Mouse (Mus musculus) B cell, adult 67 days (primary cell): ENCODE data around the gene Dnajc11. TPM values are rescaled to one million over a fixed set of nuclear protein-coding genes. Genes with fewer than 3 reads are reported as not detected.

Source experiments
- total RNA-seq, 2 experiments: library from RNA; stranded (reverse); gene quantifications; 4 replicates each; pipeline ENCODE4 v1.2.4; 2023

Gene Dnajc11
- 10 to 100 TPM; 68.8 to 88.4 TPM for total RNA-seq

GRCm38 (mm10) chr4:151933505-151934214 is at the start of gene Dnajc11:
TSS of gene Dnajc11 (plus strand) at chr4:151933691.

GRCm38 (mm10) chr4:151988342-151989109 is 55.0 kb downstream of the Dnajc11 start, which contains the start of gene Thap3:
TSS of gene Thap3 (minus strand) at chr4:151988997.

GRCm38 (mm10) chr4:151996173-151996950 is 62.9 kb downstream of the Dnajc11 start, which contains the start of gene Phf13:
TSS of gene Phf13 (minus strand) at chr4:151996258.

GRCm38 (mm10) chr4:152008622-152009075 is 75.2 kb downstream of the Dnajc11 start, which contains the start of gene Klhl21:
TSS of gene Klhl21 (plus strand) at chr4:152008803.

GRCm38 (mm10) chr4:152027524-152027923 is 94.0 kb downstream of the Dnajc11 start, which contains the start of gene Zbtb48:
TSS of gene Zbtb48 (minus strand) at chr4:152027671.

Other genes with a start within 250 kb of the Dnajc11 start
- 10 to 100 TPM; 33.4 to 50.5 TPM for gene Camta1, start 71.8 kb upstream of the Dnajc11 start, total RNA-seq
- gene Thap3, start 55.3 kb downstream of the Dnajc11 start, total RNA-seq: 10 to 100 TPM; 41.3 to 41.7 TPM
- 1 to 10 TPM; 6.5 to 6.8 TPM for gene Phf13, start 62.6 kb downstream of the Dnajc11 start, total RNA-seq
- gene Klhl21, start 75.1 kb downstream of the Dnajc11 start, total RNA-seq: 10 to 100 TPM; 18.8 to 20.2 TPM
- gene Zbtb48, start 94.0 kb downstream of the Dnajc11 start, total RNA-seq: 10 to 100 TPM; 21.3 to 32.2 TPM
- gene Tas1r1, start 104.9 kb downstream of the Dnajc11 start, total RNA-seq: under 1 TPM in 1 of 2 experiments, not detected in 1; 0.83 TPM
- gene Nol9, start 105.6 kb downstream of the Dnajc11 start, total RNA-seq: 10 to 100 TPM; 44.7 to 47.1 TPM
- gene Plekhg5, start 138.8 kb downstream of the Dnajc11 start, total RNA-seq: 1 to 10 TPM; 2.6 to 5.9 TPM
- under 1 TPM in 1 of 2 experiments, not detected in 1; 0.32 TPM for gene Tnfrsf25, start 182.2 kb downstream of the Dnajc11 start, total RNA-seq
- 1 to 10 TPM; 1.3 to 1.6 TPM for gene Espn, start 218.7 kb downstream of the Dnajc11 start, total RNA-seq
- not detected for gene Hes2, start 225.2 kb downstream of the Dnajc11 start, total RNA-seq
- gene Acot7, start 244.4 kb downstream of the Dnajc11 start, total RNA-seq: 1 to 10 TPM; 3.8 to 5.5 TPM